Mouse (Mus musculus) cerebellum, adult 2 months (tissue): ENCODE data around the gene Apold1.

Source experiments
- CTCF ChIP-seq: fragments of 200-500 bp; IDR thresholded peaks from 2 replicates; pipeline ENCODE4 v1.5.1; 2011; ENCODE audit warnings: low read depth, mild to moderate bottlenecking, control low read depth, low read length, moderate library complexity, borderline replicate concordance; ENCODE audit not compliant: insufficient read depth
- POLR2A ChIP-seq: fragments of 200-500 bp; IDR thresholded peaks from 2 replicates; pipeline ENCODE4 v1.6.1; 2011; ENCODE audit warnings: low read length, control low read depth, borderline replicate concordance; ENCODE audit not compliant: insufficient read depth

- TF ChIP-seq CTCF: no peak
- TF ChIP-seq POLR2A: no peak
Measured at GRCm38 (mm10) chr6:134998781-134999180, 17.3 kb downstream of the Apold1 start.
